Mouse (Mus musculus) embryonic facial prominence, embryonic 13.5 days (tissue): ENCODE measurements around the gene Krt76. TPM values are rescaled to one million over a fixed set of nuclear protein-coding genes. Genes with fewer than 3 reads are reported as not detected.

Experiments used
- microRNA-seq: library from miRNA; unstranded; fragments of <30 nt; microRNA quantifications from one replicate; pipeline ENCODE4, GENCODE M21; 2016
- polyA plus RNA-seq: library from polyadenylated mRNA; unstranded; fragments of >200 nt; fragmentation: Nextera tagmentation; extraction: Ambion mirVana; gene quantifications from 2 replicates; pipeline ENCODE4 v1.2.1, GENCODE M21; 2015

The Krt76 gene
- polyA plus RNA-seq, 1 experiment from 2014 or later: 0.56 TPM

Small RNA genes within 50 kb of the gene (microRNA-seq; reads per million reads assigned to microRNA genes)
- gene Gm44356: not detected

Other genes with a start within 250 kb of the Krt76 start
- not detected in 2 replicates for gene Gm5478, start 245.5 kb downstream of the Krt76 start, polyA plus RNA-seq
- 0.41 TPM in 1 of 2 replicates, not detected in the other for gene Krt6b, start 212.6 kb downstream of the Krt76 start, polyA plus RNA-seq
- gene Krt6a, start 198.6 kb downstream of the Krt76 start, polyA plus RNA-seq: 29.7 and 31.8 TPM in 2 replicates
- 403 and 498 TPM in 2 replicates for gene Krt5, start 180.0 kb downstream of the Krt76 start, polyA plus RNA-seq
- gene Krt71, start 149.8 kb downstream of the Krt76 start, polyA plus RNA-seq: 0.34 TPM in 1 of 2 replicates, not detected in the other
- 0.40 TPM in 1 of 2 replicates, not detected in the other for gene Krt72, start 106.5 kb downstream of the Krt76 start, polyA plus RNA-seq
- 1.2 and 1.4 TPM in 2 replicates for gene Krt73, start 90.6 kb downstream of the Krt76 start, polyA plus RNA-seq
- 0.17 TPM in 1 of 2 replicates, not detected in the other for gene Krt2, start 74.8 kb downstream of the Krt76 start, polyA plus RNA-seq
- gene Krt1, start 42.1 kb downstream of the Krt76 start, polyA plus RNA-seq: 30.3 and 54.6 TPM in 2 replicates
- gene Krt77, start 23.2 kb downstream of the Krt76 start, polyA plus RNA-seq: 0.43 and 0.91 TPM in 2 replicates
- 2.2 and 2.4 TPM in 2 replicates for gene Krt4, start 31.8 kb upstream of the Krt76 start, polyA plus RNA-seq
- 16.1 and 16.5 TPM in 2 replicates for gene Krt79, start 47.4 kb upstream of the Krt76 start, polyA plus RNA-seq
- 0.22 and 0.35 TPM in 2 replicates for gene Krt78, start 61.4 kb upstream of the Krt76 start, polyA plus RNA-seq
- gene Krt8, start 111.6 kb upstream of the Krt76 start, polyA plus RNA-seq: 38.6 and 86.0 TPM in 2 replicates
- gene Krt18, start 135.3 kb upstream of the Krt76 start, polyA plus RNA-seq: 36.0 and 58.9 TPM in 2 replicates
- gene Eif4b, start 180.9 kb upstream of the Krt76 start, polyA plus RNA-seq: 120 and 129 TPM in 2 replicates
- 40.1 and 49.3 TPM in 2 replicates for gene Tns2, start 207.5 kb upstream of the Krt76 start, polyA plus RNA-seq
- 20.4 and 21.6 TPM in 2 replicates for gene Spryd3, start 243.3 kb upstream of the Krt76 start, polyA plus RNA-seq